Mouse (Mus musculus) heart, postnatal 0 days (tissue): Measurements from ENCODE around the gene Rbfox1. TPM values are rescaled to one million over a fixed set of nuclear protein-coding genes. Genes with fewer than 3 reads are reported as not detected.

ENCODE experiments used
- ATAC-seq: fragments of 200-750 bp; cut with Nextera tagmentation; 2 replicates; pipeline ENCODE4 v1.8.0; 2017; ENCODE audit warnings: low read depth, moderate number of reproducible peaks, moderate library complexity; ENCODE audit not compliant: insufficient read depth
- DNase-seq: peaks from one replicate; pipeline ENCODE4 v3.0.0-alpha.2; 2016; ENCODE audit warnings: low spot score
- H3K27ac ChIP-seq: fragments of 300-500 bp; sonication (generic); 2 replicates; pipeline ENCODE4 v1.5.1; 2014; ENCODE audit warnings: low read depth, mild to moderate bottlenecking
- H3K27me3 ChIP-seq: fragments of 300-500 bp; sonication (generic); 2 replicates; pipeline ENCODE4 v1.6.1; 2014; ENCODE audit warnings: low read length, mixed read lengths; ENCODE audit not compliant: control insufficient read depth, insufficient read depth
- H3K36me3 ChIP-seq: fragments of 300-500 bp; sonication (generic); replicated peaks from 2 replicates; pipeline ENCODE4 v1.6.1; 2014; ENCODE audit warnings: low read length, mixed read lengths; ENCODE audit not compliant: control insufficient read depth, insufficient read depth
- H3K4me1 ChIP-seq: fragments of 300-500 bp; sonication (generic); 2 replicates; pipeline ENCODE4 v1.6.1; 2014; ENCODE audit warnings: antibody characterized with exemption; ENCODE audit not compliant: control insufficient read depth, insufficient read depth
- H3K4me2 ChIP-seq: fragments of 300-500 bp; sonication (generic); 2 replicates; pipeline ENCODE4 v1.6.1; 2014; ENCODE audit warnings: low read depth, mild to moderate bottlenecking, low read length, moderate library complexity
- H3K4me3 ChIP-seq: fragments of 300-500 bp; sonication (generic); 2 replicates; pipeline ENCODE4 v1.5.1; 2014; ENCODE audit warnings: low read depth, low read length
- H3K9ac ChIP-seq: fragments of 300-500 bp; sonication (generic); replicated peaks from 2 replicates; pipeline ENCODE4 v1.6.1; 2014; ENCODE audit warnings: low read depth, low read length, mixed read lengths
- H3K9me3 ChIP-seq: fragments of 300-500 bp; sonication (generic); replicated peaks from 2 replicates; pipeline ENCODE4 v1.6.1; 2016; ENCODE audit warnings: low read length; ENCODE audit not compliant: control insufficient read depth
- CTCF ChIP-seq: IDR thresholded peaks from 2 replicates; pipeline ENCODE4 v1.5.1; 2016; ENCODE audit warnings: antibody characterized with exemption, control low read depth, low read depth
- EP300 ChIP-seq: IDR thresholded peaks from 2 replicates; pipeline ENCODE4 v1.6.1; 2016; ENCODE audit warnings: antibody characterized with exemption, low read depth
- WGBS: fragments of 180-500 bp; shearing (Covaris S2); extraction: QIAGEN DNeasy Blood & Tissue Kit; methylation state at CpG from one replicate; pipeline ENCODE4 v1.1.7; 2014; 5-methylcytosine and 5-hydroxymethylcytosine counted together
- polyA plus RNA-seq: library from polyadenylated mRNA; unstranded; fragments of >200 nt; fragmentation: Nextera tagmentation; extraction: Ambion mirVana; gene quantifications from 2 replicates; pipeline ENCODE4 v1.2.1, GENCODE M21; 2015
- total RNA-seq: library from RNA; depleted of rRNA; stranded (reverse); fragments of >200 nt; gene quantifications from 2 replicates; pipeline ENCODE4 v1.2.3, GENCODE M21; 2014; ENCODE audit warnings: low replicate concordance

Gene Rbfox1
- total and polyA plus RNA-seq, 2 experiments from 2014 or later: 6.0 to 15.3 TPM

- TF ChIP-seq CTCF (no peak), EP300 (no peak)
- H3K4me3 ChIP-seq: no peak overlapping the region
- H3K9me3 ChIP-seq: no peaks in the 10 kb centered on the region
- H3K4me1 ChIP-seq: no peaks in the 10 kb centered on the region
- no peak overlapping the region for H3K27ac ChIP-seq
- no peaks in the 10 kb centered on the region for H3K27me3 ChIP-seq
- no peak overlapping the region for H3K9ac ChIP-seq
- DNase-seq (no peak), ATAC-seq (no peak)
- no peaks in the 10 kb centered on the region for H3K36me3 ChIP-seq
- H3K4me2 ChIP-seq: no peak overlapping the region
Measured at GRCm38 (mm10) chr16:6309940-6310339, 424.8 kb downstream of the Rbfox1 start.

GRCm38 (mm10) chr16:6310744-6311678 lies 425.9 kb downstream of the Rbfox1 start:
- H3K9me3 ChIP-seq: no peaks in the 10 kb centered on the region
- no peak overlapping the region for H3K4me2 ChIP-seq
- ATAC-seq (no peak), DNase-seq (no peak)
- WGBS: 82% methylated on average over 18 of the region's 18 CpGs
- TF ChIP-seq EP300: no peak
- TF ChIP-seq CTCF: no peak
- no peaks in the 10 kb centered on the region for H3K36me3 ChIP-seq
- no peaks in the 10 kb centered on the region for H3K4me1 ChIP-seq
- H3K27me3 ChIP-seq: no peaks in the 10 kb centered on the region
- no peak overlapping the region for H3K9ac ChIP-seq
- no peak overlapping the region for H3K27ac ChIP-seq
- H3K4me3 ChIP-seq: no peak overlapping the region

- ATAC-seq: no peak
- TF ChIP-seq EP300 (no peak), CTCF (no peak)
Measured at GRCm38 (mm10) chr16:6313689-6314088, 428.5 kb downstream of the Rbfox1 start.

GRCm38 (mm10) chr16:6324832-6325231 lies 439.7 kb downstream of the Rbfox1 start:
- Histone ChIP-seq H3K27ac (no peak overlapping the region), H3K9me3 (no peaks in the 10 kb centered on the region), H3K9ac (no peak overlapping the region), H3K27me3 (no peaks in the 10 kb centered on the region), H3K4me1 (no peaks in the 10 kb centered on the region), H3K4me3 (no peak overlapping the region), H3K4me2 (no peak overlapping the region), H3K36me3 (no peaks in the 10 kb centered on the region)
- WGBS: 3% methylated on average over 1 of the region's 1 CpGs
- ATAC-seq (no peak), DNase-seq (no peak)
- TF ChIP-seq EP300 (no peak), CTCF (no peak)

More at GRCm38 (mm10) chr16:6313689-6314088, 428.5 kb downstream of the Rbfox1 start:
- Histone ChIP-seq H3K4me2 (no peak overlapping the region), H3K4me1 (no peaks in the 10 kb centered on the region), H3K9me3 (no peaks in the 10 kb centered on the region), H3K36me3 (no peaks in the 10 kb centered on the region), H3K27ac (no peak overlapping the region), H3K9ac (no peak overlapping the region), H3K27me3 (no peaks in the 10 kb centered on the region), H3K4me3 (no peak overlapping the region)
- 73% methylated on average over 6 of the region's 6 CpGs for WGBS
- DNase-seq: no peak

- H3K4me1 ChIP-seq: no peaks in the 10 kb centered on the region
- no peaks in the 10 kb centered on the region for H3K9me3 ChIP-seq
- no peak overlapping the region for H3K4me3 ChIP-seq
- no peaks in the 10 kb centered on the region for H3K36me3 ChIP-seq
- ATAC-seq: no peak
- 56% methylated on average over 10 of the region's 10 CpGs for WGBS
- H3K4me2 ChIP-seq: no peak overlapping the region
- DNase-seq: no peak
- no peaks in the 10 kb centered on the region for H3K27me3 ChIP-seq
- no peak for TF ChIP-seq EP300
- no peak for TF ChIP-seq CTCF
- no peak overlapping the region for H3K27ac ChIP-seq
- no peak overlapping the region for H3K9ac ChIP-seq
Measured at GRCm38 (mm10) chr16:6331400-6331939, 446.3 kb downstream of the Rbfox1 start.
